ENCODE assay signal across 9 mouse cellular contexts in the genomic region with DNA sequence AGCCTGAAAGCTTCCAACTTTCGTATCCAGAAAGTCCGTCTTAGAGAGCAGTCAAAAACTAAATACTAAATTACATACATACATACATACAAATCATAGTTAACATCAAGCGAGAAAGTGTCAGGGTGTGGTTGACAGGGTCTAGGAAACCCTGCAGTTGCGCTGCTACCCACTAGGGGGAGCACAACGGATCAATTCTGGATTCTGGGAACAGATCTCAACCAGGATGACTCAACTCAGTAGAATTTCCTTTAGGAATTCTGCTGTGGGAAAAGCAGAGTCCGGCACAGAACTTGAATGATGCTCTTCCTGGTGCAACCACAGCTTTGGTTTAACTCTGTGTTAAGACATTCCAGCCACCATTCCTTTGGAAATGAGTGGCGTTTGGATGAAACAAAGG. TPM values are rescaled to one million over a fixed set of nuclear protein-coding genes. Genes with fewer than 3 reads are reported as not detected.
DNase-seq lines count a peak whose midpoint lies in the region; ATAC-seq and TF ChIP-seq lines count a peak whose summit lies in the region.
"Had no signal": no experiment of that assay in that cellular context is flagged by ENCODE, and none has a peak within 500 bp of the region (broad histone marks: within the 10 kb centered on the region; RNA-seq: fewer than 3 reads in every experiment).

No protein-coding gene starts in this region.

- no peak for TF ChIP-seq POLR2A in bone marrow, adult 2 months (IDR thresholded peaks at IDR 0.05; ENCODE audit: borderline replicate concordance, control insufficient read depth, low read depth, low read length)

- peak; percentile 80 for DNase-seq in hindbrain, embryonic 11.5 days (ENCODE audit: low spot score)
- peak; percentile 31 to 42 for DNase-seq in frontal cortex, postnatal 25 days (ENCODE audit: low spot score in 2 of 2)
- peak; percentile 49 to 69 for DNase-seq in left cerebral cortex, postnatal 25 days (ENCODE audit: low spot score in 2 of 2)
- peak; percentile 63 for DNase-seq in ovary, postnatal 14 days (ENCODE audit: low spot score)
- peak; percentile 33 for DNase-seq in urinary bladder, adult 2 months (ENCODE audit: low spot score)

- H3K36me3 ChIP-seq in hindbrain, embryonic 11.5 days (ENCODE audit: control insufficient read depth, insufficient read depth, low read length) = no peaks in the 10 kb centered on the region
- no peaks in the 10 kb centered on the region for H3K36me3 ChIP-seq in hindbrain, embryonic 12.5 days
- H3K36me3 ChIP-seq in intestine, embryonic 16.5 days (ENCODE audit: control insufficient read depth, insufficient read depth, low read length) = peaks cover 10% of the 10 kb centered on the region

- no peaks in the 10 kb centered on the region for H3K27me3 ChIP-seq in hindbrain, embryonic 11.5 days (ENCODE audit: control insufficient read depth, insufficient read depth, low read length)
- no peaks in the 10 kb centered on the region for H3K27me3 ChIP-seq in hindbrain, embryonic 12.5 days
- H3K27me3 ChIP-seq in intestine, embryonic 16.5 days (replicated peaks; ENCODE audit: control insufficient read depth, insufficient read depth, low read length) = no peaks in the 10 kb centered on the region

- H3K4me2 ChIP-seq in hindbrain, embryonic 11.5 days (replicated peaks; ENCODE audit: low read depth, low read length) = no peak overlapping the region
- no peak overlapping the region for H3K4me2 ChIP-seq in hindbrain, embryonic 12.5 days (replicated peaks)
- peak overlapping the region; percentile 15; the same call in 1 of the 2 replicates for H3K4me2 ChIP-seq in intestine, embryonic 16.5 days (ENCODE audit: low read depth, low read length)

- no peaks in the 10 kb centered on the region for H3K9me3 ChIP-seq in hindbrain, embryonic 11.5 days (ENCODE audit: control insufficient read depth, low read length)
- H3K9me3 ChIP-seq in hindbrain, embryonic 12.5 days (replicated peaks) = no peaks in the 10 kb centered on the region
- H3K9me3 ChIP-seq in intestine, embryonic 16.5 days (ENCODE audit: control insufficient read depth, low read length) = no peaks in the 10 kb centered on the region

- H3K27ac ChIP-seq in hindbrain, embryonic 11.5 days (ENCODE audit: low read depth, low read length) = no peak overlapping the region
- H3K27ac ChIP-seq in hindbrain, embryonic 12.5 days = no peak overlapping the region
- H3K27ac ChIP-seq in bone marrow, adult 2 months (ENCODE audit: control insufficient read depth, insufficient read depth, low read depth, low read length, poor library complexity) = no peak overlapping the region
- H3K27ac ChIP-seq in intestine, embryonic 16.5 days (ENCODE audit: low read length) = no peak overlapping the region

- H3K4me3 ChIP-seq in hindbrain, embryonic 11.5 days (ENCODE audit: low read depth, low read length) = no peak overlapping the region
- H3K4me3 ChIP-seq in hindbrain, embryonic 12.5 days = no peak overlapping the region
- peak overlapping the region; percentile 48 for H3K4me3 ChIP-seq in bone marrow, adult 2 months (replicated peaks; ENCODE audit: control insufficient read depth, low read depth, low read length)
- no peak overlapping the region for H3K4me3 ChIP-seq in intestine, embryonic 16.5 days (ENCODE audit: low read length)

- ATAC-seq in hindbrain, embryonic 11.5 days (ENCODE audit: low FRiP score) = no peak
- ATAC-seq in hindbrain, embryonic 12.5 days (ENCODE audit: low FRiP score) = no peak
- 0 out of 2 replicates have a peak, but pooled peaks have one; percentile 4 for ATAC-seq in intestine, embryonic 16.5 days

- WGBS in hindbrain, embryonic 11.5 days = 46% methylated on average over 7 of the region's 7 CpGs
- 45% methylated on average over 7 of the region's 7 CpGs for WGBS in hindbrain, embryonic 12.5 days
- WGBS in bone marrow, adult 2 months = 51% methylated on average over 7 of the region's 7 CpGs
- WGBS in intestine, embryonic 16.5 days = 38% methylated on average over 7 of the region's 7 CpGs

- no peak overlapping the region for H3K9ac ChIP-seq in hindbrain, embryonic 11.5 days (ENCODE audit: low read depth, low read length)
- H3K9ac ChIP-seq in hindbrain, embryonic 12.5 days = no peak overlapping the region
- H3K9ac ChIP-seq in intestine, embryonic 16.5 days (ENCODE audit: low read depth, low read length) = no peak overlapping the region

- no peaks in the 10 kb centered on the region for H3K4me1 ChIP-seq in hindbrain, embryonic 11.5 days (replicated peaks; ENCODE audit: control insufficient read depth, insufficient read depth, low read length)
- peaks cover 9% of the 10 kb centered on the region for H3K4me1 ChIP-seq in hindbrain, embryonic 12.5 days
- H3K4me1 ChIP-seq in bone marrow, adult 2 months (ENCODE audit: control insufficient read depth, insufficient read depth, low read length) = no peaks in the 10 kb centered on the region; the same call in 1 of the 2 replicates
- peaks cover 12% of the 10 kb centered on the region for H3K4me1 ChIP-seq in intestine, embryonic 16.5 days (ENCODE audit: control insufficient read depth, insufficient read depth, low read length)

- intact Hi-C loops in left cerebral cortex, postnatal 25 days (cut with DNase I) = no loop called here

- peak; percentile 69 for TF ChIP-seq CTCF in bone marrow, adult 2 months (IDR thresholded peaks at IDR 0.05; ENCODE audit: control insufficient read depth, insufficient read depth, low read length)

RNA-seq across cellular contexts. Expression of a gene that starts 2.3 kb away (rescaled TPM):
- 402 and 542 TPM in 2 replicates for polyA plus RNA-seq in hindbrain, embryonic 11.5 days (2014; fragmentation: Nextera tagmentation; extraction: Ambion mirVana)
- 606 and 628 TPM in 2 replicates for polyA plus RNA-seq in hindbrain, embryonic 12.5 days (2016; fragmentation: Nextera tagmentation; extraction: Ambion mirVana)
- 170 and 358 TPM in 2 replicates for polyA plus RNA-seq in bone marrow, adult 2 months (2011; ENCODE audit: insufficient read depth, insufficient read length, low replicate concordance, missing spikeins)
- polyA plus RNA-seq in intestine, embryonic 16.5 days (2015; fragmentation: Nextera tagmentation; extraction: Ambion mirVana) = 711 and 730 TPM in 2 replicates
- total RNA-seq in left cerebral cortex, postnatal 25 days (2021) = 10 to 100 TPM in 1 of 2 experiments, 1 to 10 TPM in 1; 8.3 to 11.3 TPM
- polyA plus RNA-seq in urinary bladder, adult 2 months (2012; rRNA removed) = 912 and 1,103 TPM in 2 replicates

RNA-seq across cellular contexts. Expression of a gene that starts 32.3 kb away (rescaled TPM):
- polyA plus RNA-seq in hindbrain, embryonic 11.5 days (2014; fragmentation: Nextera tagmentation; extraction: Ambion mirVana) = 194 and 197 TPM in 2 replicates
- 233 and 244 TPM in 2 replicates for polyA plus RNA-seq in hindbrain, embryonic 12.5 days (2016; fragmentation: Nextera tagmentation; extraction: Ambion mirVana)
- polyA plus RNA-seq in bone marrow, adult 2 months (2011; ENCODE audit: insufficient read depth, insufficient read length, low replicate concordance, missing spikeins) = 70.0 and 138 TPM in 2 replicates
- 722 and 728 TPM in 2 replicates for polyA plus RNA-seq in intestine, embryonic 16.5 days (2015; fragmentation: Nextera tagmentation; extraction: Ambion mirVana)
- total RNA-seq in left cerebral cortex, postnatal 25 days (2021) = 10 to 100 TPM; 35.9 to 41.5 TPM
- polyA plus RNA-seq in urinary bladder, adult 2 months (2012; rRNA removed) = 264 and 295 TPM in 2 replicates

RNA-seq across cellular contexts. Expression of a gene that starts 54.1 kb away (rescaled TPM):
- not detected in 2 replicates for polyA plus RNA-seq in hindbrain, embryonic 11.5 days (2014; fragmentation: Nextera tagmentation; extraction: Ambion mirVana)
- polyA plus RNA-seq in hindbrain, embryonic 12.5 days (2016; fragmentation: Nextera tagmentation; extraction: Ambion mirVana) = not detected in 2 replicates
- not detected in 2 replicates for polyA plus RNA-seq in bone marrow, adult 2 months (2011; ENCODE audit: insufficient read depth, insufficient read length, low replicate concordance, missing spikeins)
- not detected in 2 replicates for polyA plus RNA-seq in intestine, embryonic 16.5 days (2015; fragmentation: Nextera tagmentation; extraction: Ambion mirVana)
- total RNA-seq in left cerebral cortex, postnatal 25 days (2021) = not detected
- not detected in 2 replicates for polyA plus RNA-seq in urinary bladder, adult 2 months (2012; rRNA removed)
- polyA plus RNA-seq: neural tube, embryonic 14.5 days had no signal
